Mouse (Mus musculus): Measurements from ENCODE around the gene Def8. TPM values are rescaled to one million over a fixed set of nuclear protein-coding genes. Genes with fewer than 3 reads are reported as not detected.

Def8 gene
- polyA plus RNA-seq, 1 experiment from 2014 or later, result 38.8 TPM

GRCm38 (mm10) chr8:123408586-123409544, 14.5 kb upstream of the Def8 start:
- 74% methylated on average over 9 of the region's 9 CpGs for WGBS
- H3K27me3 ChIP-seq (ENCODE audit: control insufficient read depth, insufficient read depth, low read length), result peaks cover 42% of the 10 kb centered on the region

GRCm38 (mm10) chr8:123410049-123410587, 13.2 kb upstream of the Def8 start:
- peaks cover 45% of the 10 kb centered on the region for H3K27me3 ChIP-seq (ENCODE audit: control insufficient read depth, insufficient read depth, low read length)
- ATAC-seq (replicated peaks; ENCODE audit: insufficient number of reproducible peaks, low FRiP score, low TSS enrichment, low read depth), result no peak

More at GRCm38 (mm10) chr8:123408586-123409544, 14.5 kb upstream of the Def8 start:
- DNase-seq (ENCODE audit: low spot score) (no peak), ATAC-seq (replicated peaks; ENCODE audit: insufficient number of reproducible peaks, low FRiP score, low TSS enrichment, low read depth) (no peak)
- H3K9ac ChIP-seq (replicated peaks; ENCODE audit: low read length), result no peak overlapping the region
- H3K27ac ChIP-seq (replicated peaks; ENCODE audit: low read depth, low read length), result no peak overlapping the region
- no peak overlapping the region for H3K4me3 ChIP-seq (ENCODE audit: low read depth, low read length)
- no peaks in the 10 kb centered on the region for H3K4me1 ChIP-seq (ENCODE audit: control insufficient read depth, insufficient read depth, low read length)
- H3K4me2 ChIP-seq (ENCODE audit: low read depth, low read length), result no peak overlapping the region
- H3K36me3 ChIP-seq (replicated peaks; ENCODE audit: control insufficient read depth, insufficient read depth, low read depth, low read length), result no peaks in the 10 kb centered on the region
- H3K9me3 ChIP-seq (replicated peaks; ENCODE audit: control insufficient read depth, low read length), result no peaks in the 10 kb centered on the region

DNA sequence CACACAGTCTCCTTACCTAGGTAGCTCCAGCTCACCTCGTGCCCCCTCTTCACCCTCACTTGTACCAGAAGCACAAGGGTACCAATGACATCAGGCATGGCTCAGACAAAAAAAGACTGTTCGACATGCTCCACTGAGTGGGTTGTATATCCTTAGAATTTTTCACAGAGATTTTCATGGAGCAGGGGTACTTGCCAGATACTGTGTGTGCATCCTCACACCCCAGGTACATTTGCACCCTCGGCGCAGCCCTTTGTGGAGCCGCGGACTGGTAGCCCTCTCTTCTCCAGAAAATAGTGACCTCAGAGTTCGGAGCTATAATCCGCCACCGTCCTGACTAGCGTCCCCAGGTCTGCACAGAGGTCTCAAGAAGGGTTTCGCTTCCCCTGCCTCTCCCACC, 12.5 kb upstream of the Def8 start:
- peak overlapping the region; percentile 41; the same call in 1 of the 2 replicates for H3K27ac ChIP-seq (replicated peaks; ENCODE audit: low read depth, low read length)
- no peaks in the 10 kb centered on the region for H3K36me3 ChIP-seq (replicated peaks; ENCODE audit: control insufficient read depth, insufficient read depth, low read depth, low read length)
- DNase-seq (ENCODE audit: low spot score), result no peak
- H3K4me3 ChIP-seq (ENCODE audit: low read depth, low read length), result peak overlapping the region; percentile 45
- H3K9ac ChIP-seq (replicated peaks; ENCODE audit: low read length), result peak overlapping the region; percentile 66
- peak overlapping the region; percentile 57 for H3K4me2 ChIP-seq (ENCODE audit: low read depth, low read length)
- WGBS, result 12% methylated on average over 11 of the region's 11 CpGs
- H3K9me3 ChIP-seq (replicated peaks; ENCODE audit: control insufficient read depth, low read length), result no peaks in the 10 kb centered on the region
- H3K4me1 ChIP-seq (ENCODE audit: control insufficient read depth, insufficient read depth, low read length), result no peaks in the 10 kb centered on the region
- H3K27me3 ChIP-seq (ENCODE audit: control insufficient read depth, insufficient read depth, low read length), result peaks cover 45% of the 10 kb centered on the region
- ATAC-seq (replicated peaks; ENCODE audit: insufficient number of reproducible peaks, low FRiP score, low TSS enrichment, low read depth), result peak; percentile 16; the same call in 1 of the 2 replicates

More at GRCm38 (mm10) chr8:123410049-123410587, 13.2 kb upstream of the Def8 start:
- H3K4me3 ChIP-seq (ENCODE audit: low read depth, low read length), result no peak overlapping the region
- no peak overlapping the region for H3K27ac ChIP-seq (replicated peaks; ENCODE audit: low read depth, low read length)
- no peaks in the 10 kb centered on the region for H3K36me3 ChIP-seq (replicated peaks; ENCODE audit: control insufficient read depth, insufficient read depth, low read depth, low read length)
- H3K9me3 ChIP-seq (replicated peaks; ENCODE audit: control insufficient read depth, low read length), result no peaks in the 10 kb centered on the region
- H3K4me2 ChIP-seq (ENCODE audit: low read depth, low read length), result no peak overlapping the region; the same call in 1 of the 2 replicates
- H3K9ac ChIP-seq (replicated peaks; ENCODE audit: low read length), result no peak overlapping the region; the same call in none of the 2 replicates
- peak; percentile 40 for DNase-seq (ENCODE audit: low spot score)
- no peaks in the 10 kb centered on the region for H3K4me1 ChIP-seq (ENCODE audit: control insufficient read depth, insufficient read depth, low read length)
- 53% methylated on average over 8 of the region's 8 CpGs for WGBS

GRCm38 (mm10) chr8:123411246-123411645, 12.1 kb upstream of the Def8 start, which contains the start of gene Tubb3:
Gene Tubb3, plus strand, starts transcription at chr8:123411424.
- H3K4me1 ChIP-seq (ENCODE audit: control insufficient read depth, insufficient read depth, low read length), result no peaks in the 10 kb centered on the region
- 0% methylated on average over 29 of the region's 29 CpGs for WGBS
- no peaks in the 10 kb centered on the region for H3K9me3 ChIP-seq (replicated peaks; ENCODE audit: control insufficient read depth, low read length)
- peak within 1 kb of the TSS; percentile 57 for H3K4me2 ChIP-seq (ENCODE audit: low read depth, low read length)
- peak within 1 kb of the TSS; percentile 45 for H3K4me3 ChIP-seq (ENCODE audit: low read depth, low read length)
- H3K27ac ChIP-seq (replicated peaks; ENCODE audit: low read depth, low read length), result peak within 1 kb of the TSS; percentile 41; the same call in 1 of the 2 replicates
- peaks cover 45% of the 10 kb centered on the region for H3K27me3 ChIP-seq (ENCODE audit: control insufficient read depth, insufficient read depth, low read length)
- ATAC-seq (replicated peaks; ENCODE audit: insufficient number of reproducible peaks, low FRiP score, low TSS enrichment, low read depth), result peak; percentile 86
- H3K9ac ChIP-seq (replicated peaks; ENCODE audit: low read length), result peak within 1 kb of the TSS; percentile 66
- H3K36me3 ChIP-seq (replicated peaks; ENCODE audit: control insufficient read depth, insufficient read depth, low read depth, low read length), result no peaks in the 10 kb centered on the region
- DNase-seq (ENCODE audit: low spot score), result peak; percentile 87

DNA sequence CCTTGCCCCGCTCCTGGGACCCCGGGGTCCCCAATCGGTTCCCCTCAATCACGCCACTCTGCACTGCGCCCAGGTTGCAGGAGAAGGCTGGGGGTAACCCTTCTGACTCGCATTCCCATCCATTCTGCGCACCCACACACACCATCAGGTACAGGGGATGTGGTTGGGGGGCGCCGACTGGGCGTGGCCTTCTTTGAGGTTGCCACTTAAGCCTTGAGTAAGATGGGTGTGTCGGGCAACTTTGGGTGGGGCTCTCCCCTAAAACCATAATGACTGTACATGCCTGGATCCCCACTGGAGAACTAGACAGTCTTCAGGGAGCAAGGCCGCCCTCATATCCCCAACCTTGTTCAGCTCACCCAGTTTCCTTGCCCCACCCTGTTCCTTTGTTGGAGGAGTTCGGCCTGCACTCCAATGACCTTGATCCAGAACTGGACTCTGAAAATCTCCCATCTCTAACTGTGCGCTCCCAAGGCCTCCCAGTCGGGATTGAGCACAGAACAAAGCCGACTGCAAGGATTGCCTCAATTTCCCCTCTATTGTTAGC, 11.5 kb upstream of the Def8 start:
- Histone ChIP-seq H3K4me3 (ENCODE audit: low read depth, low read length) (peak overlapping the region; percentile 45), H3K27me3 (ENCODE audit: control insufficient read depth, insufficient read depth, low read length) (peaks cover 45% of the 10 kb centered on the region), H3K27ac (replicated peaks; ENCODE audit: low read depth, low read length) (no peak overlapping the region; the same call in 1 of the 2 replicates), H3K4me2 (ENCODE audit: low read depth, low read length) (peak overlapping the region; percentile 57), H3K9me3 (replicated peaks; ENCODE audit: control insufficient read depth, low read length) (no peaks in the 10 kb centered on the region), H3K9ac (replicated peaks; ENCODE audit: low read length) (peak overlapping the region; percentile 6), H3K36me3 (replicated peaks; ENCODE audit: control insufficient read depth, insufficient read depth, low read depth, low read length) (no peaks in the 10 kb centered on the region), H3K4me1 (ENCODE audit: control insufficient read depth, insufficient read depth, low read length) (no peaks in the 10 kb centered on the region)
- ATAC-seq (replicated peaks; ENCODE audit: insufficient number of reproducible peaks, low FRiP score, low TSS enrichment, low read depth) (peak; percentile 3; the same call in 1 of the 2 replicates), DNase-seq (ENCODE audit: low spot score) (no peak)
- WGBS, result 7% methylated on average over 16 of the region's 16 CpGs

- no peaks in the 10 kb centered on the region for H3K36me3 ChIP-seq (replicated peaks; ENCODE audit: control insufficient read depth, insufficient read depth, low read depth, low read length)
- H3K27me3 ChIP-seq (ENCODE audit: control insufficient read depth, insufficient read depth, low read length), result peaks cover 45% of the 10 kb centered on the region
- H3K9ac ChIP-seq (replicated peaks; ENCODE audit: low read length), result peak overlapping the region; percentile 6; the same call in 1 of the 2 replicates
- peak; percentile 69 for DNase-seq (ENCODE audit: low spot score)
- no peaks in the 10 kb centered on the region for H3K9me3 ChIP-seq (replicated peaks; ENCODE audit: control insufficient read depth, low read length)
- WGBS, result 0% methylated on average over 12 of the region's 12 CpGs
- H3K4me2 ChIP-seq (ENCODE audit: low read depth, low read length), result peak overlapping the region; percentile 8
- no peak overlapping the region; the same call in 1 of the 2 replicates for H3K27ac ChIP-seq (replicated peaks; ENCODE audit: low read depth, low read length)
- peak overlapping the region; percentile 45 for H3K4me3 ChIP-seq (ENCODE audit: low read depth, low read length)
- no peaks in the 10 kb centered on the region for H3K4me1 ChIP-seq (ENCODE audit: control insufficient read depth, insufficient read depth, low read length)
- ATAC-seq (replicated peaks; ENCODE audit: insufficient number of reproducible peaks, low FRiP score, low TSS enrichment, low read depth), result peak; percentile 46; the same call in 1 of the 2 replicates
Measured at GRCm38 (mm10) chr8:123412560-123413170, 10.7 kb upstream of the Def8 start.

GRCm38 (mm10) chr8:123414255-123414654, 9.1 kb upstream of the Def8 start:
- Histone ChIP-seq H3K27me3 (ENCODE audit: control insufficient read depth, insufficient read depth, low read length) (peaks cover 40% of the 10 kb centered on the region), H3K36me3 (replicated peaks; ENCODE audit: control insufficient read depth, insufficient read depth, low read depth, low read length) (no peaks in the 10 kb centered on the region), H3K9ac (replicated peaks; ENCODE audit: low read length) (no peak overlapping the region), H3K4me2 (ENCODE audit: low read depth, low read length) (peak overlapping the region; percentile 10), H3K4me1 (ENCODE audit: control insufficient read depth, insufficient read depth, low read length) (no peaks in the 10 kb centered on the region), H3K4me3 (ENCODE audit: low read depth, low read length) (peak overlapping the region; percentile 23), H3K9me3 (replicated peaks; ENCODE audit: control insufficient read depth, low read length) (no peaks in the 10 kb centered on the region), H3K27ac (replicated peaks; ENCODE audit: low read depth, low read length) (no peak overlapping the region)
- no peak for ATAC-seq (replicated peaks; ENCODE audit: insufficient number of reproducible peaks, low FRiP score, low TSS enrichment, low read depth)
- DNase-seq (ENCODE audit: low spot score), result peak; percentile 76
- 6% methylated on average over 9 of the region's 9 CpGs for WGBS
